Mouse (Mus musculus): ENCODE measurements at regions not wholly inside any gene's neighbourhood (a gene's known extent, or its start where the extent isn't known, plus 50 kb on each side); places are given as distances from the start of the nearest gene placed in this dataset.
A peak's percentile ranks its signal among the peaks of the same experiment; 100 is the strongest.

DNA sequence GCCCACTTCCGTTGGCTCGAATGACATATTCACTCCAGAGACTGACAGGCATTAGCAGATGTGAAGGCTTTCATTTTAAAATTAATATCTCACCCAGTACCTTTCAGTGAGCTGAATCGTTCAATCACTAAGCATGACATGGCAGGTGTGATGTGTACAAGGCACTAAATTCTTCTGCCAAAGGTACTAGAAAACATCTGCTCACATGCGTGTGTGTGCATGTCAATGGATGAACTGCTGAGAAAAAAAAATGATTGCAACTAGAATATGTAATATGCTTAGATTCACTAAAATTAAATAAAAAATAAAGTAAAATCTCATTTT is 191.6 kb upstream of the Mageb18 start:
- Histone ChIP-seq H3K36me3 (no peaks in the 10 kb centered on the region), H3K27me3 (no peaks in the 10 kb centered on the region), H3K4me1 (peaks cover 7% of the 10 kb centered on the region; the same call in 1 of the 2 replicates), H3K27ac (replicated peaks) (no peak overlapping the region), H3K9me3 (0 out of 2 replicates have a peak, but pooled peaks cover 2% of the 10 kb centered on the region), H3K9ac (replicated peaks) (no peak overlapping the region), H3K4me2 (replicated peaks) (no peak overlapping the region), H3K4me3 (no peak overlapping the region)
- WGBS, result 41% methylated on average over 4 of the region's 4 CpGs
- peak; percentile 33; the same call in 1 of the 2 replicates for ATAC-seq (replicated peaks)

DNA sequence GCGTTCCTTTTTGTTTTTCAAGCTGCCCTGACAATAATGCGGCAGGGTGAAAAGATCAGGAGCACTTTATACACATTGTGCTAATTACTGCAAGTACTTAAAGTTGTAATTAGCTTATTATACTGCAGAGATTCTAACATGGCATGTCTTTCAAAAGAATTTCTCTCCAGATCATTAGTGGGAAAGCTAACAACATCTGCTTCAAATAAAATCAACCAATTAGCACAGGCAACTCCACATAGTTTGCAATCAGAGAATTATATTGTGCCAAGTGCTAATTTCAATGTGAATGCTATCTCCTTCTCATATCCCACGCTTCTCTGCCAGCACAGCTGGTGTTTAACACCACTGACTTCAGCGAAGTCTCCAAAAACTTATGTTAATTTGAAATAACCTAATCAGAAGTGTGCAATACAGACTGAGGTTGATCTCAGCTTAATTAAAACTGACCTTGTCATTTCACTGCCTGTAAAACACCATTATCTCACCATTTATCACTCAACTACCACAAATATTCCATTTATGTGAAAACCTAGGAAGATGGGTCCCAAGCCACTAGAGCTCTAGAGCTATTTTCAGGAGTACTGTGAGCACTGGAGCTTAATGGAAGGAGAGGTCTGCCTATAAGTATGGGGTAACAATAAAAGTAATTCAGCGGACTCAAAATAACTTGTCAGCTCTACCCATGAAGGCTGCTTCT is 191.1 kb upstream of the Mageb18 start:
- Histone ChIP-seq H3K4me1 (peaks cover 7% of the 10 kb centered on the region; the same call in 1 of the 2 replicates), H3K36me3 (no peaks in the 10 kb centered on the region), H3K9me3 (no peaks in the 10 kb centered on the region), H3K4me3 (no peak overlapping the region), H3K9ac (replicated peaks) (no peak overlapping the region), H3K27me3 (no peaks in the 10 kb centered on the region), H3K27ac (replicated peaks) (0 out of 2 replicates have a peak overlapping the region, but pooled peaks have one; percentile 34), H3K4me2 (replicated peaks) (no peak overlapping the region)
- 25% methylated on average over 5 of the region's 5 CpGs for WGBS
- ATAC-seq (replicated peaks), result peak; percentile 96

DNA sequence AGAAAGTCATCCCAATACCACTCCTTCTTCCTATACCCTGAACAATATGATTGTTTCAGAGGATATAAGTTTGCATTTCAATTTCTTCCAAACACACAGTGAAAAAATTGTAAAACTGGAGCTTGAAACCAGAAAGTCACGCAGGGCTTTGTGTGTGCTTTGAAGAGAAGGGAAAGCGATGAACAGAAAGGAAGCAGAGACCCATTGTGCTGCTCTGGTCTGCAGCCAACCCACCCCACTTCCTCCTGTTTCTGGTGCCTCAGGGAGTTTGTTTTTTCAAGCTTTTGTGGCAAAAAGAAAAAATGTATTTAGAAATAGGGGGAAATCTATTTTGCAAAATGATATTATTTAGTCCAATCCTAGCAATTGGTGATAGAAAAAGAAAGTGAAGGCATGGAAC is 187.4 kb upstream of the Mageb18 start:
- H3K9me3 ChIP-seq, result no peaks in the 10 kb centered on the region
- no peaks in the 10 kb centered on the region for H3K36me3 ChIP-seq
- WGBS, result 39% methylated on average over 2 of the region's 2 CpGs
- H3K9ac ChIP-seq (replicated peaks), result no peak overlapping the region
- no peak overlapping the region for H3K4me3 ChIP-seq
- H3K27me3 ChIP-seq, result no peaks in the 10 kb centered on the region
- H3K27ac ChIP-seq (replicated peaks), result no peak overlapping the region
- H3K4me1 ChIP-seq, result peaks cover 7% of the 10 kb centered on the region; the same call in 1 of the 2 replicates
- no peak for ATAC-seq (replicated peaks)
- no peak overlapping the region for H3K4me2 ChIP-seq (replicated peaks)

DNA sequence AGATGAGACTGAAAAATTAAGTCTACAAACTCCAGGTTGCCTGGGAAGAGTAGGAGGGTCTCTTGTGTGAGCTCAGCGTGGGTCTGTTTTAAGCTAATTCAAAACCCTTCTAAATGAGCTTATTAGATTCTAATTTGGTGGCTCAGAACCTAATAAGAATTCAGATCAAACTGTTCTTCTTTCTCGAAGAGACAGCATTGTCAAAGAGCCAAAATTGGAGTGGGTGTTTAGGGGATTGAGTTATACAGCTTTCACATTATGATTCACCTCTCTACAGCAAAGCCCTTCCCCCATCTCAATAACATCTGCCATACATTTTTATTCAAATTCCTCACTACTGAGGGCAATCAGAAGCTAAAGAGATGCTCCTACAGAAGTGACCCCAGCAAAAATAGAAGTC is 140.7 kb upstream of the Mageb18 start:
- Histone ChIP-seq H3K4me2 (replicated peaks) (no peak overlapping the region), H3K4me1 (no peaks in the 10 kb centered on the region), H3K9ac (replicated peaks) (no peak overlapping the region), H3K36me3 (no peaks in the 10 kb centered on the region), H3K9me3 (no peaks in the 10 kb centered on the region), H3K4me3 (no peak overlapping the region), H3K27me3 (no peaks in the 10 kb centered on the region), H3K27ac (replicated peaks) (no peak overlapping the region)
- WGBS, result 28% methylated on average over 2 of the region's 2 CpGs
- no peak for ATAC-seq (replicated peaks)

DNA sequence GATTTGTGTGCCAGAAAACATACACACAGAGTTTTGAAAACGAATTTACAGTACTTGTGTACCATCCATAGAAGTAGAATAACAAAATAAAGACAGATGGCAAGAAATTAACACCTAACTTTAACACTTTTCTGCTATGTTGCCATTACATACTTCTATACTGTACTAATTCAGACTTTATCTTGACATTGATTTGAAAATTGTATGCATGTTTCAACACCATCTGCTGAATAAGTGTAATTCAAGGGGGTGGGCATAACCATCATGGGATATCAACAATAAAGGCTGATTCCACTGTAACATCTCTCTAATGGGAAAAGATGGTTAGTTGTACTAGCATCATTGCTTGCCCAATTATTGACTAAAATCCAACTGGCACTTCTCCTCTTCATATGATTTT is 110.9 kb upstream of the Mageb18 start:
- no peaks in the 10 kb centered on the region for H3K27me3 ChIP-seq
- H3K9ac ChIP-seq (replicated peaks), result no peak overlapping the region
- 22% methylated on average over 1 of the region's 1 CpGs for WGBS
- peak; percentile 68; the same call in 1 of the 2 replicates for ATAC-seq (replicated peaks)
- H3K9me3 ChIP-seq, result no peaks in the 10 kb centered on the region
- no peak overlapping the region for H3K4me2 ChIP-seq (replicated peaks)
- H3K4me3 ChIP-seq, result no peak overlapping the region
- H3K36me3 ChIP-seq, result no peaks in the 10 kb centered on the region
- no peak overlapping the region for H3K27ac ChIP-seq (replicated peaks)
- no peaks in the 10 kb centered on the region for H3K4me1 ChIP-seq

DNA sequence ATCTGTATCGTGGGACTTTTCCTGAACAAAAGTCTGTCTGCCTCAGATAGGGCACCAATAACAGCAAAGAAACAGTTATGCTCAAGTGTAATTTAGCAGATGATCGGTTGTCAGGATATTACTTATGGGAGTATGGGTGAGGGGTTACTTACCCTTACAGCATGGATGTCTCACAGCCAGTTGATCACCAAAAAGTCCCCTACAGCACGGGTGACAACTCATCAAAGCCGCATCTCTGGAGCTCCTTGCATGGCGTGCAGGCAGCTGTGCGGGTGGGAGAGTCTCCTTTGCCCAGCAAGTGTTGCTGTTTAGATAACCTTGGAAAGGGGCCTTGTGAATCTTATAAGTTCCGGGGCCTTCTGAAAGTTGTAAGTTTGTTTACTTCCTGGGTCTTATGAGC is 80.4 kb upstream of the Mageb18 start:
- no peaks in the 10 kb centered on the region for H3K36me3 ChIP-seq
- H3K9ac ChIP-seq (replicated peaks), result no peak overlapping the region
- H3K9me3 ChIP-seq, result no peaks in the 10 kb centered on the region
- no peaks in the 10 kb centered on the region for H3K27me3 ChIP-seq
- H3K4me1 ChIP-seq, result no peaks in the 10 kb centered on the region
- no peak for ATAC-seq (replicated peaks)
- no peak overlapping the region for H3K27ac ChIP-seq (replicated peaks)
- H3K4me2 ChIP-seq (replicated peaks), result no peak overlapping the region
- H3K4me3 ChIP-seq, result no peak overlapping the region
- 91% methylated on average over 7 of the region's 7 CpGs for WGBS

DNA sequence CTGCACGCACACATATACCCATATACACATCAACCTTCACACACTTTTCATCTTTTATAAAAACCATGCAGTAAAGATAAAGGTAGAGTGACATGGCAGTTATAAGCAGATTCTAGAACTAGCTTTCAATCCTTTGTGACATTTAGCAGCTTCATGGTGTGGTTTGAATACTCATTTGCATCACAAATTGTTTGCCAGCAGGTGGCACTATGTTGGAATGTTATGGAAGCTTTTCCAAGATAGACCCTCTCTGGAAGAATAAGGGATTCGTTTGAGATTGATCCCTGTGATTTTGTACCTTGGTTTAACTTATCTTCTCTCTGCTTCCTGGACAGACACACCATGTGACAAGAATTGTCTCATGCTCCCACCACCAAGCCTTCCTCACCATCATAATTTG is 61.8 kb upstream of the Mageb18 start:
- Histone ChIP-seq H3K36me3 (no peaks in the 10 kb centered on the region), H3K27me3 (no peaks in the 10 kb centered on the region), H3K4me2 (replicated peaks) (no peak overlapping the region), H3K4me3 (no peak overlapping the region), H3K27ac (replicated peaks) (no peak overlapping the region), H3K9me3 (no peaks in the 10 kb centered on the region), H3K4me1 (no peaks in the 10 kb centered on the region), H3K9ac (replicated peaks) (no peak overlapping the region)
- 57% methylated on average over 2 of the region's 2 CpGs for WGBS
- ATAC-seq (replicated peaks), result no peak

All from forebrain, embryonic 15.5 days (tissue).